Mouse (Mus musculus): ENCODE measurements at regions not wholly inside any gene's neighbourhood (a gene's known extent, or its start where the extent isn't known, plus 50 kb on each side); places are given as distances from the start of the nearest gene placed in this dataset.

- DNase-seq (ENCODE audit: low read depth) = no peak
These were observed 561.1 kb downstream of the Adgrl2 start for GRCm38 (mm10) chr3:148429012-148429865.

- no peak for DNase-seq (ENCODE audit: low read depth)
These were observed 566.3 kb downstream of the Adgrl2 start for GRCm38 (mm10) chr3:148424089-148424488.

- no peak for DNase-seq (ENCODE audit: low read depth)
These were observed 567.0 kb downstream of the Adgrl2 start for GRCm38 (mm10) chr3:148423383-148423782.

GRCm38 (mm10) chr3:148422720-148423119, 567.6 kb downstream of the Adgrl2 start:
- no peak for DNase-seq (ENCODE audit: low read depth)

GRCm38 (mm10) chr3:148422205-148422604, 568.1 kb downstream of the Adgrl2 start:
- no peak for DNase-seq (ENCODE audit: low read depth)

- no peak for DNase-seq (ENCODE audit: low read depth)
These were observed 570.1 kb downstream of the Adgrl2 start for GRCm38 (mm10) chr3:148420303-148420702.

- DNase-seq (ENCODE audit: low read depth) = no peak
These were observed 570.8 kb downstream of the Adgrl2 start for GRCm38 (mm10) chr3:148419462-148420074.

- DNase-seq (ENCODE audit: low read depth) = no peak
These were observed 572.3 kb downstream of the Adgrl2 start for GRCm38 (mm10) chr3:148418067-148418466.

- DNase-seq (ENCODE audit: low read depth) = no peak
These were observed 574.9 kb downstream of the Adgrl2 start for GRCm38 (mm10) chr3:148415443-148415842.

- no peak for DNase-seq (ENCODE audit: low read depth)
These were observed 577.3 kb downstream of the Adgrl2 start for GRCm38 (mm10) chr3:148413027-148413426.

- DNase-seq (ENCODE audit: low read depth) = no peak
These were observed 578.2 kb downstream of the Adgrl2 start for GRCm38 (mm10) chr3:148412191-148412590.

GRCm38 (mm10) chr3:148398349-148398748, 592.0 kb downstream of the Adgrl2 start:
- no peak for DNase-seq (ENCODE audit: low read depth)

- DNase-seq (ENCODE audit: low read depth) = no peak
These were observed 602.8 kb downstream of the Adgrl2 start for GRCm38 (mm10) chr3:148387550-148387949.

- no peak for DNase-seq (ENCODE audit: low read depth)
These were observed 604.6 kb downstream of the Adgrl2 start for GRCm38 (mm10) chr3:148385712-148386111.

- DNase-seq (ENCODE audit: low read depth) = no peak
These were observed 609.3 kb downstream of the Adgrl2 start for GRCm38 (mm10) chr3:148381057-148381456.

- DNase-seq (ENCODE audit: low read depth) = no peak
These were observed 627.0 kb downstream of the Adgrl2 start for GRCm38 (mm10) chr3:148363331-148363730.

- no peak for DNase-seq (ENCODE audit: low read depth)
These were observed 627.9 kb downstream of the Adgrl2 start for GRCm38 (mm10) chr3:148362453-148362864.

- no peak for DNase-seq (ENCODE audit: low read depth)
These were observed 646.6 kb downstream of the Adgrl2 start for GRCm38 (mm10) chr3:148343633-148344361.

- no peak for DNase-seq (ENCODE audit: low read depth)
These were observed 647.1 kb downstream of the Adgrl2 start for GRCm38 (mm10) chr3:148343256-148343632.

GRCm38 (mm10) chr3:148339258-148339657, 651.1 kb downstream of the Adgrl2 start:
- DNase-seq (ENCODE audit: low read depth) = no peak

GRCm38 (mm10) chr3:148336640-148337039, 653.7 kb downstream of the Adgrl2 start:
- no peak for DNase-seq (ENCODE audit: low read depth)

GRCm38 (mm10) chr3:148336091-148336511, 654.3 kb downstream of the Adgrl2 start:
- peak; percentile 32 for DNase-seq (ENCODE audit: low read depth)

GRCm38 (mm10) chr3:148335654-148336053, 654.7 kb downstream of the Adgrl2 start:
- no peak for DNase-seq (ENCODE audit: low read depth)
